Mouse (Mus musculus) layer of hippocampus, postnatal 10 days (tissue): Measurements from ENCODE around the gene Mogs. TPM values are rescaled to one million over a fixed set of nuclear protein-coding genes. Genes with fewer than 3 reads are reported as not detected.
"Not testable (repeated sequence)": the region's sequence is repeated elsewhere in the genome, so short reads cannot be mapped to it uniquely, and the experiment has no call there.

Experiments used
- DNase-seq, 2 experiments: peaks; one replicate each; pipeline ENCODE4 v3.0.0; 2021; ENCODE audit warnings: low spot score in 2 of 2
- microRNA-seq, 2 experiments: library from miRNA; unstranded; fragments of <30 nt; microRNA quantifications; one replicate each; pipeline ENCODE4 v1.2.0; 2021
- total RNA-seq, 2 experiments: library from RNA; stranded (reverse); gene quantifications; 2 replicates each; pipeline ENCODE4 v1.2.3; 2021

The Mogs gene
- total RNA-seq, 2 experiments from 2014 or later, result 27.7 to 30.3 TPM

DNA sequence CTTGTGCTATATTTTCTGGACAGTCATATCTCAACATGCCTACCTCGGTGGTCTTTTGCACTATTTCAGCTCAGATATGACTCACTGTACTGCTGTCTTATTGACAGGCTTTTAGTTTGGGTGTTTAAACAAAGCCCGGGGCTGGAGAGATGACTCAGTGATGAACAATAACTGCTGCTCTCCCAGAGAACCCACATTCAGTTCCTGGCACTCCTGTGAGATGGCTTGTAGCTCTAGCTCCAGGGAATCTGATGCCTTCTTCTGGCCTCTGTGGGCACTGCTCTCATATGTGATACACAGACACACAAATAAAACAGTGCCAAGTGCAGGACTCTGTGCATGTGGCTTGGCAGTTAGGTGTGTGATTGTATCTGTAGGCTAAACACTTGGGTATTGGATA, 29.9 kb downstream of the Mogs start:
- DNase-seq, result no peak

GRCm38 (mm10) chr6:83145805-83146204, 30.5 kb downstream of the Mogs start:
- no peak for DNase-seq

DNA sequence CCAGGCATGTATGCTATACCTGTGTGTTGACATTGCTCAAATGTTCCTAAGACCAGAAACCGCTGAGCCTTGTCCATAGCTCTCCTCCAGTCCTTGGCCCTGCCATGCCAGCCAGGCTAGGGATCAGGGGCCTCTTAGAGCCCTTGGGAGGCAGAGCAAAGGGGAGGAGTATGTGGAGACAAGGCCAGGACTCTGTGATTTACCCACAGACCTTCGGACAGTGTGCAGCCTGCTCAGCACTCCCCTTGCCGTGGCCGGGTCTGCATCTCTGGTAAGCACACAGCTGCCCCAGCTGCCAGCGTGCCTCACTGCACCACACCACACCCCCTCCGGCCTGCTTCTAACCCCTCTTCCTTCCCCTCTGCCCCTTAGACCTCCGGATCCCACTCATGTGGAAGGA, 32.0 kb downstream of the Mogs start:
- DNase-seq, result no peak

GRCm38 (mm10) chr6:83151721-83152120, 36.4 kb downstream of the Mogs start:
- no peak for DNase-seq

DNA sequence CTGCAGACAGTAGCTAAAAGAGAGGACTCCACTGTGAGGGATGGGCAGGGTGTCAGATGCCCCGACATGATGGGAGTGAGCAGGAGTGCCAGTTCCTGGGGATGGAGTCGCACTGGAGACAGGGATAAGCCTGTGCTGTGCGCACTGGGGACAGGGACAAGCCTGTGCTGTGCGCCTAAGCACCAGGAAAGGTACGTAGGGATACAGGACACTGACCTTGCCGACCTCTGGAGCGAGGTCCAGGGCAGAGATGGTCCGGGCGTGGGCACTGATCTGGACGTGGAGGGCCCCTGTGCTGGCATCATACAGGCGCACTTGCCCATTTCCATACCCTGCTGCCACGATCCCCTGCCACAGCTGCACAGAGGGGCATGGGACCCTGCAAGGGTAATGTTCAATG, 37.7 kb downstream of the Mogs start:
- no peak for DNase-seq

GRCm38 (mm10) chr6:83153485-83153884, 38.2 kb downstream of the Mogs start:
- DNase-seq, result no peak

- no peak for DNase-seq
Measured at GRCm38 (mm10) chr6:83155552-83156238, 40.4 kb downstream of the Mogs start.

DNA sequence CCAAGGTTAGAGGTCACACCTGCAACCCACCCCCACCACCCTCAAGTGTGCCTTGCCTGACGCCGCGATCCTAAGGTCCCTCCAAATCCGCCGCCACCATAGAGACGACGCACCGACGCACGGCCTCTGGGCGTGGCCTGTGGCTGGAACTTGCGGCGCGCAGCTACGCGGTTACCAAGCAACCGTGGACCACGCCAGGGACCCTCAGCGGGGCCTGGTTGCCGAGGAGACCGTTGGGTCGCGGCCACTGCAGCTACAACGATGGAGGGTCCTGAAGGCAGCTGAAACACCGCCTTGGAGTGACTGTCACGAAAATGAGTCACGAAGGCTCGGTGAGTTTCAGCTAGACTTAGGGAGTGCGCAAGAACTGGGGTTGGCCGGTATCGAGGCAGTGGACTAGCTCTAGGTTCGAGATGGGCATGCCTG, 41.0 kb downstream of the Mogs start, which contains the start of the genes Wdr54 and 1700003E16Rik:
Gene Wdr54 (minus strand): TSS at position 139 of the 426 bp plus-strand sequence.
Gene 1700003E16Rik (plus strand): TSS at position 146 of the 426 bp plus-strand sequence.
- peak; percentile 77 to 82 for DNase-seq

- DNase-seq, result not testable (repeated sequence)
Measured at GRCm38 (mm10) chr6:83159456-83159855, 44.2 kb downstream of the Mogs start.

- DNase-seq, result no peak
Measured at GRCm38 (mm10) chr6:83161442-83161841, 46.1 kb downstream of the Mogs start.

DNA sequence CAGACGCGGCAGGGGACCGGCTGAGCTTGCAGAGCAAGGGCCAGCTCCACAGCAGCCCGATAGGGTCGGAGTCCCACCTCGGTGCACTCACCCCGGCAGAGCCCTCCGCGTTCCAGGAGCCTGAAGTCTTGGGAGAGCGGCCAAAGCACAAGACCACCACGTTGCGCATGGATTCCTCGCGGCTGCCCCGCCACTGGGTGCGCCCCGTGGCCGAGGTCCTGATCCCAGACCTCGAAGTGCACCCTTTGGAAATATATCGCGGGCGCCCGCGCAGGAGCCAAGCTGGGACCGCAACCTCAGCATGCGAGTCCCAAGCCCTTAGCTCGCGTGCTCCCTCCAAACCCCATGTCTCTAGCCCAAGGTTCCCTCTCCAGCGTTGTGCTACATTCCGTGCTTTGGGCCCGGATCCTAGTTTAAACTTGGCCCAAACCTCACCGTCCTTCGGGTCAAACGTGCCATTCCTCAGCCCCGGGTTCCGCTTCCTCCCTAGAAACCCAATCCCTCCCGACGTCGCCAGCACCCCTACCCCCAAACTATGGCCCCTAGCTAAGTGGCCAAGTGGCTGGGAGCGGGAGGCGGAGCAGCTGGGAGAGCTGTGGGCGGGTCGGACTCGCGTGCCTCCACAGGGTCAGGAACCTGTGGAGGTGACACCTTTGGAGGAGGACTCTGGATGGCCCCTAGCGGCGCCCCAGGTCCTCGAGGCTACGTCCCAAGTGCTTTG, 46.8 kb downstream of the Mogs start:
- peak in 1 of 2 experiments; percentile 12 for DNase-seq

DNA sequence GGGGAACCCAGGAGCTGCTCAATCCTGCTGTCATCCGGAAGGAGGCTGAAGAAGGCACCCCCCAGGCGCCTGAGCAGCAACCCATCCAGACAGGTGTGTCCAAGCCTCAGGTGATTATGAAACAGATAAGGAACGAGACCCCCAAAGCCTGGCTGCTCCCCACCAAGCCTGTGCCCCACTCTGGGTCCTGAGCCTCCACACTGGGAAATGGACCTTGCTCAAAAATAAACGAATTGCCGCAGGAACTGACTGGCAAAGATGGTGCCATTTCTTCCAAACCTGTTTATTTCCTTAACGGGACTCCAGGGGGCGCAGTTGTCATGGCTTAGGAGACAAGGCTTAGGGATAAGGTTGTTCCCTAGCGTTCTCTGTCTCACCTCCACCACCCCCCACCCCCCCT, 47.4 kb downstream of the Mogs start:
- peak; percentile 70 to 77 for DNase-seq

DNA sequence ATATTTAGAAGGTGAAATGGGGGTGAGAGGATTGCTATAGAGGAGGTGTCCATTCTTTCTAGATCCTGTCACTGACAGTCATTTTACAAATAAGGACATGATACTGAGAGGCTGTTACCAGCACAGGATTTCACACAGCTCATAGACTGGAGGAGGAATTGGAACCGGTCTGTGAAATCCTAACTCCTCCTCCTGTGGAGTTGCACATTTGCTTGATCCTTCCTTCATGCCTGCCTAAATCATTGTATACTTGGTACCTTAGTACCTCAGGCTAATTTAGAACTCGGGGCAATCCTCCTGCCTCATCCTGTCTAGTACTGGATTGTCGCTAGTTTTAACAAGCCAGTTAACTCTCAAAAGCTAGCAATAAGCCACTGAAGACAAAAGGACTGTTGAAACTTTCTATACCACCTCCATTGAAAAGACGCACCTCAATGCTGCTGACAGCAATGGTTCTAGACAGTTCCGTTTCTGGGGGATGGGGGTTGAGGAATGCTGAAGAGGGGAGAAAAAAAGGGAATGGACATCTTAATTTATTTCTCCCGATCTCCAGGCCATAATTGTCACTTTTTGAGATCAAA, 49.8 kb downstream of the Mogs start:
- DNase-seq, result no peak

- DNase-seq, result peak; percentile 93 to 95
Measured at GRCm38 (mm10) chr6:83165607-83166242, 50.4 kb downstream of the Mogs start, which contains the start of gene Dctn1. Gene Dctn1, plus strand, starts transcription at chr6:83165920.

DNA sequence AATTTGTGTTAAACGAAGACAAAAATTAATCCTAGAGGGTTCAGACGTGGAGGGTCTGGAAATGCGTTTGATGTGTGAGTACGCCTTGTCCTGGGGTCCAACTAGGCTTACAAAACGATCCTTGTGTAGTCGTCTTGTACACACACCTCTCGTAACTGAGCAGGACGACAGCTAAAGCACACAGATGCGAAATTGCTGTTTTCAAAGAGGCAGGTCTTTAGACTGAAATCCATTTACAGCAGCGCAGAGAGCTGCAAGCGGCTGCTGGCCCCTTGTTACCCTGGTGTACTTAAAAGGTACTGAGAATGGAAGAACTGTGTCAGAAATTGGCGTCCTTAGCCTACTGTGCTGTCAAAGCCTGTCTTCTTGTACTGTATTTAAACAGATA, 50.9 kb downstream of the Mogs start:
- no peak for DNase-seq

Small RNA genes within 50 kb of the gene (microRNA-seq; reads per million reads assigned to microRNA genes)
- gene Mir3470a, result 0 reads per million in 2 experiments

Other genes with a start within 250 kb of the Mogs start
- gene Sema4f, start 175.7 kb upstream of the Mogs start, total RNA-seq, result 10 to 100 TPM; 43.2 to 47.0 TPM
- not detected for gene M1ap, start 168.6 kb upstream of the Mogs start, total RNA-seq
- gene Dok1, start 82.0 kb upstream of the Mogs start, total RNA-seq, result 1 to 10 TPM; 1.6 to 2.4 TPM
- 1 to 10 TPM; 3.0 to 5.7 TPM for gene Loxl3, start 81.3 kb upstream of the Mogs start, total RNA-seq
- gene Aup1, start 61.0 kb upstream of the Mogs start, total RNA-seq, result 100 to 1,000 TPM in 1 of 2 experiments, 10 to 100 TPM in 1; 92.7 to 115 TPM
- 10 to 100 TPM; 68.0 to 70.4 TPM for gene Htra2, start 60.2 kb upstream of the Mogs start, total RNA-seq
- gene Dqx1, start 57.7 kb upstream of the Mogs start, total RNA-seq, result under 1 TPM; 0.37 to 0.54 TPM
- gene Tlx2, start 45.2 kb upstream of the Mogs start, total RNA-seq, result not detected
- 10 to 100 TPM; 18.8 to 22.2 TPM for gene Pcgf1, start 37.6 kb upstream of the Mogs start, total RNA-seq
- under 1 TPM; 0.42 to 0.46 TPM for gene Lbx2, start 29.1 kb upstream of the Mogs start, total RNA-seq
- 10 to 100 TPM in 1 of 2 experiments, 1 to 10 TPM in 1; 5.9 to 12.0 TPM for gene Ccdc142, start 13.9 kb upstream of the Mogs start, total RNA-seq
- 1 to 10 TPM; 7.2 to 8.1 TPM for gene Gm42688, start 13.9 kb upstream of the Mogs start, total RNA-seq
- 10 to 100 TPM; 55.6 to 58.1 TPM for gene Mrpl53, start 6.5 kb upstream of the Mogs start, total RNA-seq
- 10 to 100 TPM; 68.6 to 72.7 TPM for gene Wbp1, start 6.1 kb downstream of the Mogs start, total RNA-seq
- 10 to 100 TPM; 21.6 to 22.6 TPM for gene Ino80b, start 9.9 kb downstream of the Mogs start, total RNA-seq
- 10 to 100 TPM; 36.2 to 36.5 TPM for gene Rtkn, start 20.0 kb downstream of the Mogs start, total RNA-seq
- gene Wdr54, start 40.9 kb downstream of the Mogs start, total RNA-seq, result 10 to 100 TPM; 21.5 to 28.1 TPM
- gene 1700003E16Rik, start 40.9 kb downstream of the Mogs start, total RNA-seq, result 10 to 100 TPM; 20.6 to 22.1 TPM
- gene Dctn1, start 50.4 kb downstream of the Mogs start, total RNA-seq, result 100 to 1,000 TPM; 360 to 362 TPM
- gene Slc4a5, start 104.3 kb downstream of the Mogs start, total RNA-seq, result 1 to 10 TPM in 1 of 2 experiments, under 1 TPM in 1; 0.31 to 2.9 TPM
- 10 to 100 TPM; 10.3 to 11.3 TPM for gene Mthfd2, start 210.4 kb downstream of the Mogs start, total RNA-seq
- 10 to 100 TPM; 24.2 to 25.0 TPM for gene Mob1a, start 210.5 kb downstream of the Mogs start, total RNA-seq
- 10 to 100 TPM; 35.5 to 36.3 TPM for gene Bola3, start 233.7 kb downstream of the Mogs start, total RNA-seq